Mouse (Mus musculus) G1E-ER4 (cell line): ENCODE results near the gene Phf10. TPM values are rescaled to one million over a fixed set of nuclear protein-coding genes. Genes with fewer than 3 reads are reported as not detected.

ENCODE experiments used
- GATA1 ChIP-seq: IDR thresholded peaks from one replicate; pipeline ENCODE4 v1.8.0; 2012; ENCODE audit warnings: low read length, inconsistent platforms
- polyA plus RNA-seq: library from polyadenylated mRNA; stranded (reverse); fragments of >175 nt; gene quantifications from 2 replicates; pipeline ENCODE4 v1.2.3, GENCODE M21; 2012

Phf10 gene
- polyA plus RNA-seq, 1 experiment = 218 TPM

GRCm38 (mm10) chr17:14928631-14929030 is 32.4 kb downstream of the Phf10 start:
- no peak for TF ChIP-seq GATA1

- TF ChIP-seq GATA1 = no peak
Observed at GRCm38 (mm10) chr17:14927644-14928218, 33.3 kb downstream of the Phf10 start.

- no peak for TF ChIP-seq GATA1
Observed at GRCm38 (mm10) chr17:14921582-14921981, 39.5 kb downstream of the Phf10 start.

- TF ChIP-seq GATA1 = no peak
Observed at GRCm38 (mm10) chr17:14917866-14918265, 43.2 kb downstream of the Phf10 start.

- TF ChIP-seq GATA1 = no peak
Observed at GRCm38 (mm10) chr17:14914401-14914800, 46.7 kb downstream of the Phf10 start.

GRCm38 (mm10) chr17:14912981-14913380 is 48.1 kb downstream of the Phf10 start:
- TF ChIP-seq GATA1 = no peak

GRCm38 (mm10) chr17:14912420-14912819 is 48.7 kb downstream of the Phf10 start:
- TF ChIP-seq GATA1 = no peak

- no peak for TF ChIP-seq GATA1
Observed at GRCm38 (mm10) chr17:14910771-14911170, 50.3 kb downstream of the Phf10 start.

GRCm38 (mm10) chr17:14909331-14909730 is 51.7 kb downstream of the Phf10 start:
- TF ChIP-seq GATA1 = no peak

- no peak for TF ChIP-seq GATA1
Observed at GRCm38 (mm10) chr17:14907136-14907535, 53.9 kb downstream of the Phf10 start.

GRCm38 (mm10) chr17:14906611-14907010 is 54.5 kb downstream of the Phf10 start:
- no peak for TF ChIP-seq GATA1

GRCm38 (mm10) chr17:14904637-14905265 is 56.3 kb downstream of the Phf10 start:
- TF ChIP-seq GATA1 = no peak

- no peak for TF ChIP-seq GATA1
Observed at GRCm38 (mm10) chr17:14904206-14904605, 56.9 kb downstream of the Phf10 start.

GRCm38 (mm10) chr17:14903212-14903611 is 57.9 kb downstream of the Phf10 start:
- TF ChIP-seq GATA1 = no peak

GRCm38 (mm10) chr17:14898972-14899371 is 62.1 kb downstream of the Phf10 start:
- no peak for TF ChIP-seq GATA1

Other genes with a start within 250 kb of the Phf10 start
- gene Wdr27, start 18.1 kb downstream of the Phf10 start, polyA plus RNA-seq = 1.0 and 1.5 TPM in 2 replicates
- gene 1600012H06Rik, start 18.1 kb downstream of the Phf10 start, polyA plus RNA-seq = 1.4 and 1.8 TPM in 2 replicates
- gene 9030025P20Rik, start 17.2 kb upstream of the Phf10 start, polyA plus RNA-seq = 3.3 TPM in 2 replicates
- gene Gm3417, start 17.5 kb upstream of the Phf10 start, polyA plus RNA-seq = 3.3 and 8.9 TPM in 2 replicates
- gene Gm3435, start 48.9 kb upstream of the Phf10 start, polyA plus RNA-seq = 0.09 and 0.69 TPM in 2 replicates
- 1.2 and 2.7 TPM in 2 replicates for gene Ermard, start 79.9 kb upstream of the Phf10 start, polyA plus RNA-seq
- 1.2 and 2.1 TPM in 2 replicates for gene Tcte3, start 80.2 kb upstream of the Phf10 start, polyA plus RNA-seq
- 3.1 and 3.4 TPM in 2 replicates for gene Gm3448, start 80.3 kb upstream of the Phf10 start, polyA plus RNA-seq